Mouse (Mus musculus) c-Kit-positive CD71-positive TER-119-negative erythroid progenitor cells, embryonic 14.5 days (primary cell): ENCODE results near the gene Ptprg.

Experiments used
- DNase-seq: peaks from one replicate; pipeline ENCODE4 v3.0.0-alpha.2; 2013; ENCODE audit warnings: low read depth

Gene Ptprg

GRCm38 (mm10) chr14:11565283-11565682, 12.0 kb downstream of the Ptprg start:
- DNase-seq = no peak

GRCm38 (mm10) chr14:11569734-11570133, 16.4 kb downstream of the Ptprg start:
- DNase-seq = no peak

- no peak for DNase-seq
These were observed 18.5 kb downstream of the Ptprg start for GRCm38 (mm10) chr14:11571766-11572394.

- DNase-seq = no peak
These were observed 19.1 kb downstream of the Ptprg start for GRCm38 (mm10) chr14:11572395-11572784.

- no peak for DNase-seq
These were observed 20.4 kb downstream of the Ptprg start for GRCm38 (mm10) chr14:11573710-11574109.

- DNase-seq = no peak
These were observed 24.1 kb downstream of the Ptprg start for GRCm38 (mm10) chr14:11577276-11577909.

GRCm38 (mm10) chr14:11577910-11578309, 24.6 kb downstream of the Ptprg start:
- no peak for DNase-seq

GRCm38 (mm10) chr14:11578492-11578967, 25.2 kb downstream of the Ptprg start:
- no peak for DNase-seq

- no peak for DNase-seq
These were observed 26.6 kb downstream of the Ptprg start for GRCm38 (mm10) chr14:11579950-11580349.

- DNase-seq = no peak
These were observed 30.9 kb downstream of the Ptprg start for GRCm38 (mm10) chr14:11584263-11584662.

- no peak for DNase-seq
These were observed 31.7 kb downstream of the Ptprg start for GRCm38 (mm10) chr14:11584929-11585633.

GRCm38 (mm10) chr14:11590387-11590786, 37.1 kb downstream of the Ptprg start:
- no peak for DNase-seq

- DNase-seq = no peak
These were observed 39.3 kb downstream of the Ptprg start for GRCm38 (mm10) chr14:11592650-11593049.

- DNase-seq = no peak
These were observed 41.0 kb downstream of the Ptprg start for GRCm38 (mm10) chr14:11594336-11594735.

GRCm38 (mm10) chr14:11604133-11604865, 51.0 kb downstream of the Ptprg start:
- no peak for DNase-seq

- no peak for DNase-seq
These were observed 55.0 kb downstream of the Ptprg start for GRCm38 (mm10) chr14:11608366-11608765.

GRCm38 (mm10) chr14:11609857-11610582, 56.7 kb downstream of the Ptprg start:
- no peak for DNase-seq

- no peak for DNase-seq
These were observed 59.1 kb downstream of the Ptprg start for GRCm38 (mm10) chr14:11612426-11612825.

- no peak for DNase-seq
These were observed 59.8 kb downstream of the Ptprg start for GRCm38 (mm10) chr14:11613146-11613545.

GRCm38 (mm10) chr14:11615697-11616096, 62.4 kb downstream of the Ptprg start:
- DNase-seq = no peak

GRCm38 (mm10) chr14:11617362-11617761, 64.0 kb downstream of the Ptprg start:
- DNase-seq = no peak
